Mouse (Mus musculus) ovary, postnatal 36 days (tissue): ENCODE results near the gene Nfya.

ENCODE experiments used
- DNase-seq: peaks from one replicate; pipeline ENCODE4 v3.0.0; 2022; ENCODE audit warnings: low spot score, mixed read lengths

The Nfya gene

DNA sequence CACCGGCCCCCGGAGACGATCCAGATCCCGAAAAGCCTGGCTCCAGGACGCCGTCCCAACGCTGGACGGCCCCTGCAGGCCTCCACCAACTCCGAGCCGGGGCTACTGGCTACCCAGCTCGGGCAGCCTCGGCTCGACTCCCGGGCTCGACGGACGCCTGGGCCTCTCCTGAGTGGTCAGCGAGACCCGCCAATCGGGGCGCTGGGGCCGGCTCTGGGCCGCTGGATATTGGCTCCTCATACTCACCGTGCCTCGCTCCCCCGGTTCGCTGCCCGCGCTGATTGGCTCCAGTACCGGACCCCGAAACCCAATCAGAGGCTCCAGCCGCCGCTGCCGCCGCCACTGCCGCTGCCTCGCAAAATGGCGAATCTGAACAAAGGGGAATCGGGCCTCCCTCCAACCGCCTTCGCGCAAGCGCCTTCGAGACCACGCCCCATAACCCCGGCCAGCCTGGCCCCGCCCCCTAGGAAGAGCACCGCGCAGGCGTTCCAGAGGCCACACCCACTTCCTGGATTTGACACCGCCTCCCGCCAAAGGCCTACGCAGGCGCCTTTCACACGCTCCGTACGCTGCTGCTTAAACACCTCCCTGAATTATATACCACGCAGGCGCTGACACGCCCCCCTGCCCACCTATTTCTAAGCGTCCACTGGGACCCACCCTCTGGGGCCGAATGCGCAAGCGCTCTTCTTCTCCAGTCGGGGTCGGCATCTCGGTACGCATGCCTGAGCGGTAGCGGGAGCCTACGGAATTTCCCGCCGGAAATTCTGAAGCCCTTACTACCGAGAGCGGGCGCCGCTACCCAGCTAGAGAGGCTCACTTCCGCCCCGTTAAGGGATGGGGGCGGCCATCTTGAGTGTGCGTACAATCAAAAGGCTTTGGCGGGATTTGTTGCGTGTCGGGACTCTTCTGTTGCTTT lies at the start of gene Nfya, which contains the start of gene Oard1:
TSS of gene Nfya (minus strand) at position 527 of the 919 bp plus-strand sequence.
TSS of gene Oard1 (plus strand) at position 635 of the 919 bp plus-strand sequence.
- peak; percentile 100 for DNase-seq

DNA sequence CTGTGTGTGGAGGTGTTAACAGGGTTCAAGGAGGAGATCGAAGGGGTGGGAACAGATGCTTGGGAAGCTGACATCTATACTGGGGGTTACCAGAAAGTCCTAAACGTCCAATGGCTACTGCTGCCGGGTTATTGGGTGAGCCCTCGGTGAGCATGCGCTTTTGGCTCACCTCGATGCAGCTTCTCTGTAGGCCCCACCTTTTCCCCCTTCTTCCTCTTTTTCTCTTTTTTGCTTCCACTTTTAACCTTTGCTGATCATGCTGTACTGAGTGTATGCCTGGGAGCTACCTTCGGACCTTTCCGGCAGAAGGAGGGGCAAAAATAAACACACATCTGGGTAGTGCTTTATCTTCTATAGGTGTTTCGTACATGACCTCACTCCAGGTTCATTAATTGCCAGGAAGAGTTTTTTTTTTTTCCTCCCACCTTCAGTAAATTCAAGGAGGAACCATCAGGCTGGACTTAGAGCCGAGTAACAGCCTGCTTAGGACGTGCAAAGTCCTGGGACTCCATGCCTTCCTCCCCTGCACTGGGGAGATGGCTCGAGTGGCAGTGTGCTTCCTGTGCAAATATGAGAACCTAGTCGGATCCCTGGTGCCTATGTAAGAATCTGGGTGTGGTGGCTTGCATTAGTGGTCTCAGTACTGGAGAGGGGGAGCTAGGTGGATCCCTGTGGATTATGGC lies 48.4 kb upstream of the Nfya start:
- no peak for DNase-seq

DNA sequence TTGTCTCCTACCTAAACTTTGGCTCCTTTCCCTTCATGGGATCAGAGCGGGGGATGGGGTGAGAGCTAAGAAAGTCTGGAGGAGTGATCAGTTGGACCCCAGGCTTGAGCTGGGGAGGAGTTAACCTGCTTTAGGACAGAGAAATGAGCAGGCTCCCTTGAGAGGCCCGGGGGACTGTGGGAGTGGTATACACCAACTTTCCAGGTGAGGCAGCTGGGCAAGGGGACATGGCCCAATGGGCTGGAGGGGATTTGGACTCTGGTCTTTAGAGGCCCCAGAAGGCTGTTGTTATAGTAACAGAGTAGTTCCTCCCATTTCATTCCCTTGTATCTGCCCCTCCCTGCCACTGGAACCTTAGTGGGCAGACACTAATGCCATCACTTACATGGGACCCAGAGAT lies 46.2 kb upstream of the Nfya start:
- no peak for DNase-seq

DNA sequence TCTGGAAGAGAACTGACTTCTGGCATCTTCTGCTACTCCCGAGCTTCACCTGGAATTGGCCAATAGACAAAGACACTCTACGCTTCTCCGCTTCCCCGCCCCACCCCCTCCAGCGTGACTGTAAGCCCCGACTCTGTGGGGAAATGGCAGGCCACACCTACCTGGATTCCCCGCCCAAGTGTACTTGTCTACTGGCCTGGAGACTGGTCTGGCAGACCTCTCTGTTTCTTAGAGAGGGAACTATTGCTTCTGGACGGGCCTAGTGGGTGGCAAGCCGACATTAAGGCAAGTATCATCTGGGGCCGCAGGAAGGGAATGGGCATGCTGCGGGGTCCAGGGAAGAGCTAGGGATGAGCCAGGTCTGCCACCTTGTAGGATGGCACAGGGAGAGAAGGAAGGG lies 45.0 kb upstream of the Nfya start, which contains the start of gene Unc5cl:
TSS of gene Unc5cl (plus strand) at position 214 of the 400 bp plus-strand sequence.
- no peak for DNase-seq

- DNase-seq, result no peak
These were observed 44.5 kb upstream of the Nfya start for GRCm38 (mm10) chr17:48454190-48454589.

DNA sequence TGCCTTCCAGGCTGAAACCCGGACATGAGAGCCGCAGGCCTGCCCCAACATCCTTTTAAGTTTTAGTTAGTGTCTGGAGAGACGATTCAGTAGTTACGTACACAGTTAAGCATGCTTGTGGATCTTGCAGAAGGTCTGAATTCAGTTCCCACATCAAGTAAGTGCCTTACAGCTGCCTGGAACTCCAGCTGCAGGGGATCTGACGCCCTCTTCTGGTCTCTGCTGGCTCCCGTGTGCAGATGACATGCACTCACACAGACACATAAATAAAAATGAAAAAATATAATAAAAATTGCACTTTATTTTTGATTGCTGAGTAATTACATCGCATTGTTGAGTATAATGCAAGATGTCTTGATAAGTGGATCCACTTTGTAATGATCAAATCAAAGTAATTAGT lies 43.8 kb upstream of the Nfya start:
- DNase-seq, result no peak

DNA sequence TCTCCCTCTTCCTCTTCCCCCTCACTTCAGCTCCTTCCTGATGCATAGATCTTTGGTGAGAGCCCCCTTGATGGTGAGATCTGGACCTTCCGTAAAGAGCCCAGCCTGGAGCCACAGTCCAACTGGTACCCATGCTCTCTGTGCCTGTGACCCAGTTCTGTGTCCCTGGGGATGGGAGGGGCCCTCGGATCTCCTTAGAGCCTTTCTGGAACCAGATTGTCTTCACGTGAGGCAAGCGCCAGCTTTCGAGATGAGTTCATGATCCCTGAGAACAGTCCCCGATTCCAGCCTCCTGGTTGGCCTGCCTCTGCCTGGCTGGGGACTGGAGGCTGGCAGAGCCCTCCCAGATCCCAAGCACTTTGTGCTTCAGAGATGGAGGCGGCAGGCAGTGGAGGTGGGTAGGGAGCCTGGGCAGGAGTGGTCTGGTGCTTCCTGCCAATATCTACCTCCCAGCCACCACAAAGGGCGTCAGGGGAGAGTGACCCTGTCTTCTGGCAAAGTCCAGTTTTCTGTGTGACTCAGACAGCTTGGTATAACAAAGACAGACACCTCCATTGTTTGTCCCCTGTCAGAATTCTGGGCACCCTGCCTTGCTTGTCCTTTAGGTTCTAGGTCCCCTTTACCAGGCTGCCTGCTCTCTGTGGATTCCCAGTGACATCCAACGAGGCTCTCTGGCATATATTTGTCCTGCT lies 42.2 kb upstream of the Nfya start:
- no peak for DNase-seq

DNA sequence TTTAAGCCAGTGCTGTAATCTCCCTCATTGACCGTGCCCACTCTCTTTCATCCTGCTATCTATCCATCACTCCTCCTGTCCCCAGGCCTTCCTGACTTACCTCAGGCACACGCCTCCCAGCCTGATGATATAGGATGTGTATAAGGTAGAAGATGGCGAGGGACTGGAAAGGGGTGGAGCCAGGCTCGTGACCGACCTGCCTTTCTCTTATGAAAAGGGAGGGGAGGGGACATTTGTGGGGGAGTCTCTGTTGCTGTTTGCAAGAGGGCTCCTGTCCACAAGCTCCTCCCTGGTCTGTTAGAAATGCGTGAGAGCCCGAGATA lies 41.6 kb upstream of the Nfya start, which contains the start of gene Tspo2:
TSS of gene Tspo2 (minus strand) at position 170 of the 323 bp plus-strand sequence.
- DNase-seq, result no peak

GRCm38 (mm10) chr17:48450666-48451352 lies 41.1 kb upstream of the Nfya start:
- DNase-seq, result no peak

DNA sequence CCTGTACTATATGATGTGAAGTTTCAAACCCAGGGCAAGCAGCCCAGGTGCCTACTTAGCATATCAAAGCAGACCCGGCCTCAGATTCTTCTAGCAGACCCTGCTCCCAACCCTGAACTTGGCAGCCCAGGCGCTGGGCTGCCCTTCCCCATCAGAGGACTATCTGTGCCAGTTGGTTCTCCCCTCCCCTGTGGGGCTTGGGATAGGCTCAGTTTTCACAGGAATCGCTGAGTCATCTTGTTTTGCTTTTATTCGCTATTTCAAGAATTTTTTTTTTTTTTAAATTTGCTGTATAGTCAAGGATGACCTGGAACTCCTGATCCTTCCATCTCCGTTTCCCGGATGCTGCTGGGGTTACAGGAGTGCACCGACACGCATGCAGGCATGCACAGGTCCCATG lies 38.0 kb upstream of the Nfya start:
- DNase-seq, result no peak

DNA sequence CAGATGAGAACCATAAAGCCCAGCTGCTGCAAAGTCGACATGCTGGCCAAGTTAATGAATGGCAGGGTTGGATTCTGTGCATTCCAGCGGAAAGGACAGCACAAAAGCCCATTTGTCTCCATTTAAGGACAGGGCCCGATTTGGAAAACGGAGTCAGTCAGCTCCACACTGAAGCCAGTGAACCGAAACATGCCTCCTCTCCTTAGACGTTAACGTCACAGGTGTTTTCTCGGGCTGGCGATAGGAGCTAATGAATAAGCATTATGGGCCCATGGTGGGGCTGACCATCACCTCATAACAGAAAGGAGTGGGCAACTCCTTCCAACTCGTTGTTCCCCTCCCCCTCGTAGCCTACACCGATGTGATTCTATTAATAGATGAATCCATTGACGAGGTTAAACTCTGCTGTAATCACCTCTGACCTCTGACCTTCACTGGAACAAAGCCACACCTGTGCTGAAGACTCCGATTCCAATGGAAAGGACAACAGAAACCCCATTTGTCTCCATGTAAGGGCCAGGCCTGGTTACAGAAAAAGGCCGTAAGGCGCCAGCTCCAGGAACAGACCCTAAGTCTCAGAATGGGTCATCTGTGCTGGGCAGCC lies 33.9 kb upstream of the Nfya start:
- no peak for DNase-seq

GRCm38 (mm10) chr17:48442745-48443457 lies 33.2 kb upstream of the Nfya start:
- DNase-seq, result no peak

GRCm38 (mm10) chr17:48437421-48437911 lies 27.8 kb upstream of the Nfya start:
- no peak for DNase-seq

DNA sequence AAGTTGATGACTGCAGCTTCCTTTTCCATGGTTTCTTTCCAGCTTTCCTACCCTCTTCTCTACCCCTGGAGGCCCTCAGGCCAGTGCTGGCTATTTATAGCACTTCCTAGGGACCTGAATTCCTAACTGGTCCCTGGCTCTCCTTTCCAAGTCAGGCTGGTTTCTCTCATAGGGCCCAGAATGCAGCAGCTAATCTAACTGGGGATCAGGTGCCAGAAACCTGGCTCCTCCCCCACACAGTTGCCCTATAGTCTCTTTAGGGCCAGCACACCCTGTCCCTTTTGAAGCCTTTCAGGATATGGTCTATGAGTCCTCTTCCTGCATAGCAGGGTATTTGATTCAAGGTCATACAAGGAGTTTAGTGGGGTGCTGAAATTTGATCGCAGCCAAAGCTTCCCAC lies 26.8 kb upstream of the Nfya start:
- DNase-seq, result no peak

DNA sequence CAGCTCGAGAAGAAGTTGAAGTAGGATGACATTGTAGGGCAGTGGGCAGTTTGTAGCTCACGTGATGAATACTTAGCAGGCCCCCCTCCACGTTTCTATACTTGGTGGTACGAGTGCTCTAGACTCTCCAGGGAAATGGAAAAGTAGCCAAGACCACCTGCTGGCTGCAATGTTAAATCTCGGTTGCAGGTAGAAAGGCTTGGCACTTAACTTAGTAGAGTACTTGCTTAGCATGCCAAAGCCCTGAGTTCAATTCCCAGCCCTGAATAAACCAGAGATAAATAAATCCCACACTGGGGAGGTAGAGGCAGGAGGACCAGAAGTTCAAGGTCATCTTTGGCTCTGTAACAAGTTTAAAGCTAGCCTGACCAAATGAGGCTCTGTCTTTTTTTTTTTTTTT lies 24.8 kb upstream of the Nfya start:
- DNase-seq, result no peak

DNA sequence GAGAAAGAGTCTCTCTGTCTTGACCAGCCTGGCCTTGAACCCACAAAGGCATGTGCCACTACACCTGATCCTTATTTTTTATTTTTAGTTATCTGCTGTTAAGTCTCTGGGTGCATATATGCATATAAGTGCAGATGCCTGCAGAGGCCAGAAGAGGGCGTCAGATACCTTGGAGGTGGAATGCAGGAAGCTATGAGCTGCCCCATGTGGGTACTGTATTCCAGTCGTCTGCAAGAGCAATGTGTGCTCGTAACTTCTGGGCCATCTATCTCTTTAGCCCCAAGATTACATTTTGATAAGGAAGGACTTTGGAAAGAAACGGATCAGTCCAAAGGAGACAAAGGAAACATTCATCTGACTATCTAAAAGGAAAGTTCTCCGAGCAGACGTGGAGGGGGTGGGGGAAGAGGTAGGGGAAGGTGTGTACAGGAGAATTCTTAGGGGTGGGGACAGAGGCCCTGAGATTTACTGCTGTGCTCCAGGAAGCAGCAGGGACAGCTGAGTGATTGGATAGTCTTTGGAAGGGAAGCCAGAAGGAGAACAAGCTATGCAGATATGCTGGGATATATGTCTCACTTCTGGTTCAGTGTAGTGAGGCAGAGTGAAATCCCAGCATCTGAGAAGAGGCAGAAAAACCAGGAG lies 24.1 kb upstream of the Nfya start:
- no peak for DNase-seq

- no peak for DNase-seq
These were observed 23.4 kb upstream of the Nfya start for GRCm38 (mm10) chr17:48433006-48433655.

DNA sequence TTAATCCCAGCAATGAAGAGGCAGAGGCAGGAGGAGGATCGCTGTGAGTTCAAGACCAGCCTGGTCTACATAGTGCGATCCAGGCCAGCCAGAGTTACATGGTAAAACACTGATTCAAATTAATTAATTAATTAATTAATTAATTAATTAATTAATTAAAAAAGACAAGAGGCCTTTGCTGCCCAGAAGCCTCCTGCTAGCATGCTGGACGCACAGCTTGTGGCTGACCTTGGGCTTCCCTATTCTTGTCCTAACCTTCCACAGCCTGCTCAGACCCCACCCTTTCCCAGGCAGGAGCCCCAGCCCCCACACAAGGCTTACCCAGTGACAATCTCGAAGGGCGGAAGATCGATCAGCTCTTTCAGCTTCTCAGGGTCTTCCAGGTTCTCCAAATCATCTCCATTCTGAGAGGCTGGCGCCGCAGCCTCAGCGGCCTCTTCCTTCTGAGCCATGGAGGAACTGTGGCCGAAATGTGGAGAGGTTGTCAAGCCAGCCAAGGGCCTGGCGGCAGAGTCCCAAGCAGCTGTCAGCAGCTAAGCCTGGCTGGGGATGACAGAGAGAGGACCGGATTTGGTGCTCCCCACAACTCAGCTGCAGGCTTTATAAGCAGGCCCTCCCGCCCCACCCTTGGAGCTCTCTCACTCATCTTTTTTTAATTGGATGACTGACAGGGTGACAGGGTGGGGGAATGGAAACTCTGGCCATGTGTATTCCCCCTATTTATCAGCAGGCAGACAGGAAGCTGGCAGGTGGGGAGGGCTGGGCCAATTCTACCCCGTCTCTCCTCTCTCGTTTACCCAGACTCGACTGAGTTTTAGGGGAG lies 22.7 kb upstream of the Nfya start, which contains the start of gene Apobec2:
TSS of gene Apobec2 (minus strand) at position 773 of the 823 bp plus-strand sequence.
- no peak for DNase-seq

DNA sequence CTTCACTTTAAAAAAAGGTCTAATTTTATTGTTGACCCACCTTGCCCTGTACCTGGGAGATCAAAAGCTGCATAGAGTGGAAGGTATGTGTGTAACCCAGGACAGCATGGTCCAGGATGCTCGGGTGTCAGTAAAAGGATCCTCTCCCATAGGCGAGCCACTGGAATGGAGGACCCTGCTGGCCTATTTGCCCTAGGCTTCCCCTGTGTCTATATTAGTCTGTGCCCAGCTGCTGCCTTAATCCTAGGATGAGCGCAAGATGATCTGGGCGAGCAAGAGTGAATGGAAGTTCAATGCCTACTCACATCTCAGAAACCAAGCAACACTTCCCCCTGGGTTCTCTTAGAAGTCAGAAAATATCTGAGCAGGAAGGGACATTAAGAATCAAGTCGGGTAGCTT lies 21.3 kb upstream of the Nfya start:
- no peak for DNase-seq
